Mouse (Mus musculus) brown adipose tissue, adult 24 weeks (tissue): ENCODE measurements around the gene Nlrx1. TPM values are rescaled to one million over a fixed set of nuclear protein-coding genes. Genes with fewer than 3 reads are reported as not detected.

Source experiments
- H3K27ac ChIP-seq: fragments of 200-500 bp; replicated peaks from 2 replicates; pipeline ENCODE4 v1.5.1; 2012; ENCODE audit warnings: low read depth, mild to moderate bottlenecking, low read length
- H3K4me1 ChIP-seq: fragments of 200-500 bp; 2 replicates; pipeline ENCODE4 v1.6.1; 2012; ENCODE audit warnings: low read length, mixed read lengths; ENCODE audit not compliant: control insufficient read depth, insufficient read depth, insufficient read length
- H3K4me3 ChIP-seq: fragments of 200-500 bp; 2 replicates; pipeline ENCODE4 v1.5.1; 2012; ENCODE audit warnings: low read depth, mild to moderate bottlenecking, low read length, moderate library complexity; ENCODE audit not compliant: insufficient read depth
- polyA plus RNA-seq: library from polyadenylated mRNA; stranded (reverse); fragments of >200 nt; gene quantifications from 2 replicates; pipeline ENCODE4 v1.2.4, GENCODE M21; 2012; ENCODE audit not compliant: missing spikeins, insufficient read depth, insufficient read length

Gene Nlrx1
- polyA plus RNA-seq, 1 experiment: 8.7 TPM

DNA sequence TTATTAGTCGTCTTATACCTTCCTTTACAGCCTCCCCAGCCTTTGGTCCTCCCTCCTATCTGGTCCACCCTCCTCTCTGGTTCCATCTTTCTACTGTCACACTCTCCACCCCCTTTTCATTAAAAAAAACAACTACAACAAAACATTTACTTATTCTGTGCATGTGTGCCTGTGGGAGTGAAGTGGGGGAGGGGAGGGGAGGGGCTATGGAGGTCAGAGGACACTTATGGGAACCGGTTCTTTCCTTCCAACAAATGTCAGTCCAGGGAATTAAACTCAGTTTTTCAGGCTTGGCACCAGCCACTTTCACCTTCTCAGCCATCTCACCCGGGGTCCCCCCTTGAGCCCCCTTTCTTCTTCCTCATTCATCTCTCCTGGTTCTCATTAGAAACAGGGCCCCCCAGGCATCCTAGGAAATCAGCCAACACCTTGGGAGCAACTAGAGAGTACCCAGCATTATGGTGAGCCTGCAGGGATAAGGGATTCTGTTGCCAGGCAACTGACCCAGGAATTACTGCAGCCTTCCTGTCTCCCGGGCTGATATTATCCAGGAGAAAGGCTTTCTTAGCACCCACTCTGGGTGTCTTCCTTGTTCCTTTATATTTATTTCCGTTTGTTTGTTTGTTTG, 13.8 kb downstream of the Nlrx1 start:
- Histone ChIP-seq H3K4me3 (no peak overlapping the region), H3K27ac (no peak overlapping the region), H3K4me1 (no peaks in the 10 kb centered on the region)

DNA sequence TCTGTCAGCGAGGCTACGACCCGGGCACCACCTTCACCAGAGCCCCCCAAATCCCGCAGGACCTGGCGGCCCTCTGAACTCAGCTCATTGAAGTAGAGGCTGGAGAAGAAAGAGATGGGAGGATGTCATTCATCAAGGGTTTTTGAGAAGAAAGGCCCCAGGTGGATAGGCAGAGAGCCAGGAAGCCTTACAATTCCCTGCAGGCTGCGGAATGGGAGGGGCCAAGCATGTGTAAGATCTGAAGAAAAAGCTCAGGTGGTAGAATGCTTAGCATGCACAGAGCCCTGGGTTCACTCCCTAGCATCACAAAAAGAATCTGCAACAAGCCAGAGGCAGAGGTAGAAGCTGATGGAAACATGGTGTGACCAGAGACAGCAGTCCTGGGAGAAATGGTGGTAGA, 15.0 kb downstream of the Nlrx1 start:
- no peak overlapping the region for H3K27ac ChIP-seq
- H3K4me1 ChIP-seq: no peaks in the 10 kb centered on the region
- H3K4me3 ChIP-seq: no peak overlapping the region

DNA sequence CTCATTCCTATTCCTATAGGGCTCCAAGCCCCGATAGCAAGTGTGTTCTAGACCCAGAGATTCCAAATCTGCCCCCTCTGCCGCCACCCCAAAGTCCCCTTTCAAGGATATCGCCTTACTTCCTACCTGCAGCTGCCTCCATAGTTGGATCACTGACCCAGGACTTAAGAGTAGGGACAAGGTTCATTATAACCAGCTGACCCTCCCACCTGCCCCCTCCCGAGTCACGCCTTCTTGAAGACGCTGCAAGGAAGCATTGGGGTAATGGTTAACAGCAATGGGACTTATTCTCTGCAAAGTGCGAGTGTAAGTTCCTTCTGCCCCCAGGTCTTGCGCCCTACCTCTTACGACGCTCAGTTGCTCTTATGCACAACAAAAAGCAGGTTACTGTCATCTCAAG, 17.1 kb downstream of the Nlrx1 start, which contains the start of gene Pdzd3:
Pdzd3 (minus strand) TSS at position 158 of the 400 bp plus-strand sequence.
- Histone ChIP-seq H3K4me3 (no peak within 1 kb of the TSS), H3K27ac (no peak within 1 kb of the TSS), H3K4me1 (no peaks in the 10 kb centered on the region)

DNA sequence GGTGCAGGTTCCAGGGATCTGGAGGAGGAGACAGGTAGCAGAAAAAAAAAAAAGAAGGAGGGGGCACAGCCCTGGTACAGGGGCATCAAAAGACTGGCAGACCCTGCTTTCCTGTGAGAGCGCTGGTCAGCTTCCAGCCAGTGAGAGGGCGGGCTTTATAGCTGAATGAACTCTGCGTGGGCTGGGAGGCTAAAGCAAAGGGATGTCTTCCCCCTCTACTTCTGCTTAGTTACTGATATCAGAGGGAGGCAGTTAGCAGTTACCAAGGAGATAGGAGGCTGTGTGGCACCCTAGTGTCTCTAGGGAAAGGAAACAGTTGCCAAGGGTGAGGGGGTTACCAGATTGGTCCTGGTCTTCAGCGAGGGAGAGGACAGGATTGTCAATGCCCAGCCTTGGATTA, 18.0 kb downstream of the Nlrx1 start:
- no peak overlapping the region for H3K27ac ChIP-seq
- H3K4me1 ChIP-seq: no peaks in the 10 kb centered on the region
- H3K4me3 ChIP-seq: no peak overlapping the region

DNA sequence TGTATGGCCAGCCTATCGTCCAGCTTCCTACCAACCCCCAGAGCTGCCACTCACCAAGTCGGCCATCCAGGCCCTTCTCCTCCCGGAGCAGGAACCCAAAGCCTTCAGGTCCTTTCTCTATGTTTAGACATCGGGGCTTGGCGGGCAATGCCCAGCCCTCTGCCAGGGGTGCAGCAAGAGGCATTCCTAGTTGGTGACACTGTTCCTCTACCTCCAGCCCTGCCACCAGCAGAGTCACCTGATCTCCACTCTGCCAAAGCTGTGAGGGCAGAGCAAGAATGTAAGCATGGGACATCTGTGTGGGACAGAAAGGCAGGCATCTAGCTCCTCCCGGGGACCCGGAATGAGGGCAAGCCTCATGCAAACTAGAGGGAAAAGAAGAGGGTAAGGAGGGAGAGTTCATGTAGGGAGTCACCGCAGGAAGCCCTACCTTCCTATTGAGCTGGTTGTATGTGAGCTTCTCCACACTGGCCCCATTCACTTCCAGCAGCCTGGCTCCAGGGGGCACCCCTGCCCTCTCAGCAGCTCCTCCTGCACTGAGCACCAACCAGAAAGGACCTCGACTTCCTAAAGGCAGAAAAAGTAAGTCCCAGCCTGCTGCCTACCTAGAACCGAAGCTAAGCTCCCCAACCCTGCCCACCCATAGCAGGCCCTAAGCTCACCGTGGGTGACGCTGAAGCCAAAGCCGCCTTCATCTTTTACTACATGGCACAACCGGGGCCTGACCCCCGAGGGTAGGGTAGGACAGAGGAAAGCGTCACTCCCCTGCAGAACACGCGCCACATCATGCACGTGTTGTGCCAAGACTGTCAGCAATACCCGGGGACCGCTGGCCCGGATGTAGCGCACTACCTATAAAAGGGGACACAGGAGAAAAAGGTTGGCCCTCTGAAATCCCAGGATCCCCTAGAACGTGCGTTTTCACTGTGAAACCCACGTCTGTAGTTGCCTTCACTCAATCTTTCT, 18.9 kb downstream of the Nlrx1 start:
- Histone ChIP-seq H3K4me3 (no peak overlapping the region), H3K27ac (no peak overlapping the region), H3K4me1 (no peaks in the 10 kb centered on the region)

DNA sequence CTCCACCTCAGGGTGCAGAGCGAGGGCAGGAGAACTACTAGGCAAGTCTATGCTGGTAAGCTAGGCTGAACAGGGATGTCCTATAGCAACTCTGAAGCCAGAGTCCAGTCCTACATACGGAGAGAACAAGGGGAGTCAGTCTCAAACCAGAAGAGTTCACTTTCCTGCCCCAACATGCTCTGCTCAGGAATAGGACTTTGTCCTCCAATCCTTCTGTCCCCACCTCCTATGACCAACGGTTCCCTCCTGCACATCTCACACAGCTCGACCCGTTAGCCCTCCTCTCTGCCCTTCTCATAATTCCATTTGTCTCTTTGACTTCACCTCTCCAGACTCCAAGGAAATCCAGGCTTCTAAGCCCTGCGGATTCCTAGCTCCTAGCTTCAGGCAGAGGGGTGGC, 20.5 kb downstream of the Nlrx1 start:
- no peak overlapping the region for H3K4me3 ChIP-seq
- H3K27ac ChIP-seq: no peak overlapping the region
- H3K4me1 ChIP-seq: no peaks in the 10 kb centered on the region

DNA sequence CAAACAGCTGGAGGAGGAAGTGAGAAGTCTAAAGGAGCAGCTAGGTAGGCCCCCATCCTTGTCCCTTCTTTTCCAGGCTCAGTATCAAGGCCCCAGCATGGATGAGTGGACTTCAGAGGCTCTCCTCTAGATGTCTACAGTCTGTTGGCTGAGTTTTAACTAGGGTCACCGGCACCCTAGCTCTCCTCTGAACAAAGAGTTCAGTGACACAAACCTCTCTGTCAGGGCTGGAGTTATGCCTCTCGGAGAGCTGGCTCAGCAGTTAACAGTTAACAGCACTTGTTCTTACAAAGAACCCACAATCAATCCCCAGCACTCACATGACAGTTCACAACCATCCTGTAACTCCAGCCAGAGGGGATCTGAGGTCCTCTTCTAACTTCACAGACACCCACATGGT, 24.8 kb downstream of the Nlrx1 start:
- H3K4me3 ChIP-seq: no peak overlapping the region
- no peaks in the 10 kb centered on the region for H3K4me1 ChIP-seq
- no peak overlapping the region for H3K27ac ChIP-seq

DNA sequence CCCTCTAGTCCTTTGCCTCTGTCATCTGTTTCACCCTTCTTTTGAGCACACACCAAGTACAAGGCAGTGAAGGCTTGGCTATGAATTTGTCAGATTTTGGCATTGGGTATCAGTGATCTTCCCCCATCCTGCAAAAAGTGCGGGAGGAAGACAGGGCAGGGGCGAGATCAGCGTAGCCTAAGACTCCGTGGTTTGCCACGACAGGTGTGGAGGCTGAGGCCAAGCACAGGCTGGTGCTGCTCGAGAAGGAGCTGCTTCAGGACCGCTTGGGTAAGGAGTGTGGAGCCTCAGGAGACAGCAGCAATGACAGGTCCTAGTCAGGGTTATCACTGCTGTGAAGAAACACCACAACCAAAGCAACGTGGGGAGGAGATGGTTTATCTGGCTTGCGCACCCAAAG, 27.0 kb downstream of the Nlrx1 start:
- H3K4me3 ChIP-seq: no peak overlapping the region
- no peak overlapping the region for H3K27ac ChIP-seq
- H3K4me1 ChIP-seq: no peaks in the 10 kb centered on the region

DNA sequence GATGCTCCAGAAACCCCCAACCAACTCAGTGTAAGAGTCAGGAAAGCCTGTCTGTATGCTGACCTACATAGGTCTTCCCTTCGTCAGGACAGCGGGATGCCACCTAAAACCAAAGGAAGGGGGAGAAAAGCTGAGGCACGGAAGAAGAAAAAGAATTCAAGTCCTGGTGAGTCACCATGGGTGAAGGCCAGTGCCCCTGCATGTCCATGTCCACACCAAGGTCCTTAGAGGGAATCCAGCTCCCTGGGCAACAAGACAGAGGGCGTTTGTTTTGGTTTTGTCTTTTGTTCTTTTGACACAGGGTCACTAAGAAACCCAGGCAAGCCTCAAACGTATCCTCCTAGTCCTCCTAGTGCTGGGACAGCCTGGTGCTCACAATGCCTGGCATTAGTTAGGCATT, 27.5 kb downstream of the Nlrx1 start:
- Histone ChIP-seq H3K4me3 (no peak overlapping the region), H3K4me1 (no peaks in the 10 kb centered on the region), H3K27ac (no peak overlapping the region)

DNA sequence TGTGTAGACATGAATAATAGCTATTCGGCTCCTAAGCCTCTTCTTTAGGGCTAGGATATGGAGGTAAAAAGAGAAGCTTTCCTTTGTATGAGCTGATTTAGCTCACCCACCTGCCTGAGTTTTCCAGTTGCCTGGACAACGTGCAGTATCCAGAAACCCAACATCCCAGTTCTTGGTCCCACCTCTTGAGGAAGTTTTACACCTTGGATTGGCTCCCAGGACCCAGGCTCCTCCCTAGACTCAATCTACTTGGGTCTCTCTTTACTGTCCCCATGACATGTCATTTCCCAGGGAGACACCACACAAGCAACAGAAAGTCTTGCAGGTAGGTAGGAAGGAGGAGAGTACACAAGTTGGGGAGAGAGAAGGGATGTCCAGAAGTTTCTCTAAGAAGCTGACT, 28.0 kb downstream of the Nlrx1 start, which contains the start of gene Ccdc153:
Ccdc153 (plus strand) TSS at position 278 of the 400 bp plus-strand sequence.
- Histone ChIP-seq H3K27ac (no peak within 1 kb of the TSS), H3K4me3 (no peak within 1 kb of the TSS), H3K4me1 (no peaks in the 10 kb centered on the region)

DNA sequence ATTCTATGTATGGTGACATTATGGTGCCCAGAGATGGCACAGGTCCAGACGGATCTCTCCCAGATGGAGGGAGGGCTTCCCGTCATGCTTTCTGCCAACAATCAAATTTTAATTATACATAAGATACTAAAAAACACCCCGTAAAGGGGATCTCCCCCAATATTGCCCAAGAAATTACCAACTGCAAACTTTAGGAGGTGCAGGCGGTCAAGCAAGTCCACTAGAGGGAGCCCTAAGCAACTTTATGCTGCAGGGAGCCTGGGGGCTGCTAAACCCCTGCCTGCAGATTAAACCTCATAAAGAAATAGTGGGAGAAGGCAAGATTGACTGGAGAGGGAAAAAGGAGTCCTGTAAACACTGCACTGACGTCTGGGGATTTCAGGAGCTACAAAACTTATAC, 29.0 kb downstream of the Nlrx1 start:
- Histone ChIP-seq H3K27ac (no peak overlapping the region), H3K4me1 (no peaks in the 10 kb centered on the region), H3K4me3 (no peak overlapping the region)

DNA sequence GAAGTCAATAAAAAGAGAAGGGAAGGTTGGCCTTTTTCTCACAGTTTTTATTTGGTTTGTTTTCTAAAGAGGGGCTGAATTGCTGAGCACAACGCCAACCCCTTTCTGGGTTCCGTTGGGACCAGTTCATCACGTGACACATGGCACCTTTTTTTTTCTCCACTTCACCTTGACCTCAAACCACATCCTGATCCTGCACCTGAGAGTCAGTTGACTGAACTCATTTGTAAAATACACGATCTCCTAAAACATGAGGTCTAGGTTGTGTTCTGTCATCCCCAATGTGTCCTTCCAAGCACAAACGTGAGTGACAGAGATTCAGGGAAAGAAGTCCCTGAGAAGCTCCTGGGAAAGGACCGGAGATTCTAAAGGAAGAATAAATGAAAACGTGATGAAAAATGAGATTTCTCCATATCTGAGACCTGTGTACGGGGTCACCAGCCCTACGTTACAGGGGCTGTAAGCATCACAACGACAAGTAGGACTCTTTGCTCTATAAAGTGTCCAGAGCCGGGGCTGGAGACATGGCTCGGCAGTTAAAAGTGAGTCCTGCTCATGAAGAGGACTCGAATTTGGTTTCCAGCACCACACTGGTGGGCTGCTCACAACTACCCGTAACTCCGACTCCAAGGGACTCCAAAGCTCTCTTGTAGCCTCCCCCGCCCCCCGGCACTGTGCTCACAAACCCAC, 29.8 kb downstream of the Nlrx1 start:
- Histone ChIP-seq H3K4me1 (no peaks in the 10 kb centered on the region), H3K27ac (no peak overlapping the region), H3K4me3 (no peak overlapping the region)

DNA sequence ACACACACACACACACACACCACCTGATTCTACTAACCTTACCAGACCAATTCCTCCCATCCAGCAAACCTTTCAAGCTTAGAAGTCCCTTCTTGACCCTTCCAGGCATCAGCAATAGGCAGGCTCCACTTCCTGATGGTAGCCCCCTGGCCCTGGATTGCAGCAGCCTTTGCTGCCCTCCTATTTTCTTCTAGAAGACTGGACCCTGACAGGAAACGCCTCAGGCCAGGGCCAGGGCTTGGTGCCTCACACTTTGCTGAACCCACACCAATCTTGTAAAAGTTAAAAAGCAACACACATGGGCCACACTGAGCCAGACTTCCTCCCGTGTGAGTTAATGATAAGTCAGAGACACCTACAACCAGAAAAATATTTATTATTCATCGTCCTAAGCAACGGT, 31.3 kb downstream of the Nlrx1 start:
- Histone ChIP-seq H3K27ac (no peak overlapping the region), H3K4me1 (no peaks in the 10 kb centered on the region), H3K4me3 (no peak overlapping the region)

DNA sequence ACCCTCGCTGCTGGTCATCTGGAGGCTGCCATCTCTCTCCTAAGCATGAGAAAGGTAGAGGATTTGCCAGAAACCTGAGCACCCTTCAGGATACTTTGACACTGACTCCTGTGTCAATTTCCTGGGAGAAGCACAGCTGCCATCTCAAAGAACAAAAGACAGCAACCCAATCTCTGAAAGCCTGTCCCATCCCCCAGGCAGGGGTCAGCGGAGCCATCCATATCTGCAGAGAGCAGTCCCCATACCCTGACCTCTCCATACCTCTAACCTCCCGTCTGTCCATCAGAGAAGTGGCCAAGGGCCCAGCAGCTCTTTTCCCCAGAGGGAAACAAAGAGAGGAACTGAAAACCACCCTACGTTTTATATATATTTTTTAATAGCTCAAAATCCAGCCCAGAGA, 31.8 kb downstream of the Nlrx1 start:
- Histone ChIP-seq H3K4me3 (no peak overlapping the region), H3K4me1 (0 out of 2 replicates have a peak, but pooled peaks cover 2% of the 10 kb centered on the region), H3K27ac (no peak overlapping the region)
